Mouse (Mus musculus) erythroblast, embryonic 14.5 days (primary cell): ENCODE measurements around the gene Olfr419. TPM values are rescaled to one million over a fixed set of nuclear protein-coding genes. Genes with fewer than 3 reads are reported as not detected.

Source experiments
- H3K27me3 ChIP-seq: 2 replicates; pipeline ENCODE4 v1.6.1; 2012; ENCODE audit warnings: inconsistent platforms; ENCODE audit not compliant: control insufficient read depth
- H3K36me3 ChIP-seq: 2 replicates; pipeline ENCODE4 v1.6.1; 2012; ENCODE audit warnings: mild to moderate bottlenecking, inconsistent platforms; ENCODE audit not compliant: control insufficient read depth
- H3K4me1 ChIP-seq: 2 replicates; pipeline ENCODE4 v1.6.1; 2012; ENCODE audit warnings: inconsistent platforms; ENCODE audit not compliant: control insufficient read depth
- H3K4me3 ChIP-seq: replicated peaks from 2 replicates; pipeline ENCODE3; 2012; ENCODE audit warnings: moderate library complexity, mild to moderate bottlenecking, inconsistent platforms
- H3K9me3 ChIP-seq: 2 replicates; pipeline ENCODE4 v1.6.1; 2012; ENCODE audit warnings: low read length, inconsistent platforms, mixed read lengths; ENCODE audit not compliant: control insufficient read depth
- GATA1 ChIP-seq: IDR thresholded peaks from 2 replicates; pipeline ENCODE4 v1.6.1; 2012; ENCODE audit warnings: low read length, inconsistent platforms, mixed read lengths
- TAL1 ChIP-seq: IDR thresholded peaks from 3 replicates; pipeline ENCODE4 v1.6.1; 2012; ENCODE audit warnings: low read length, inconsistent platforms, mixed read lengths
- polyA plus RNA-seq: library from polyadenylated mRNA; stranded (reverse); fragments of >175 nt; gene quantifications from 2 replicates; pipeline ENCODE4 v1.2.3, GENCODE M21; 2012

The Olfr419 gene
- not detected in 2 replicates for polyA plus RNA-seq

GRCm38 (mm10) chr1:174251961-174252360 is at the start of gene Olfr419:
Olfr419 (minus strand) TSS chr1:174252061.
- Histone ChIP-seq H3K9me3 (peaks cover 2% of the 10 kb centered on the region), H3K27me3 (no peaks in the 10 kb centered on the region), H3K36me3 (peaks cover 64% of the 10 kb centered on the region), H3K4me3 (no peak within 1 kb of the TSS), H3K4me1 (no peaks in the 10 kb centered on the region)
- TF ChIP-seq GATA1 (no peak), TAL1 (no peak)

GRCm38 (mm10) chr1:174270643-174271042 is 18.8 kb upstream of the Olfr419 start:
- H3K9me3 ChIP-seq: no peaks in the 10 kb centered on the region

GRCm38 (mm10) chr1:174269162-174269561 is 17.3 kb upstream of the Olfr419 start:
- Histone ChIP-seq H3K4me3 (no peak overlapping the region), H3K27me3 (no peaks in the 10 kb centered on the region), H3K36me3 (no peaks in the 10 kb centered on the region), H3K9me3 (no peaks in the 10 kb centered on the region), H3K4me1 (no peaks in the 10 kb centered on the region)
- TF ChIP-seq TAL1 (no peak), GATA1 (no peak)

More at GRCm38 (mm10) chr1:174270643-174271042, 18.8 kb upstream of the Olfr419 start:
- Histone ChIP-seq H3K36me3 (no peaks in the 10 kb centered on the region), H3K4me1 (no peaks in the 10 kb centered on the region), H3K4me3 (no peak overlapping the region), H3K27me3 (no peaks in the 10 kb centered on the region)
- TF ChIP-seq TAL1 (no peak), GATA1 (no peak)

DNA sequence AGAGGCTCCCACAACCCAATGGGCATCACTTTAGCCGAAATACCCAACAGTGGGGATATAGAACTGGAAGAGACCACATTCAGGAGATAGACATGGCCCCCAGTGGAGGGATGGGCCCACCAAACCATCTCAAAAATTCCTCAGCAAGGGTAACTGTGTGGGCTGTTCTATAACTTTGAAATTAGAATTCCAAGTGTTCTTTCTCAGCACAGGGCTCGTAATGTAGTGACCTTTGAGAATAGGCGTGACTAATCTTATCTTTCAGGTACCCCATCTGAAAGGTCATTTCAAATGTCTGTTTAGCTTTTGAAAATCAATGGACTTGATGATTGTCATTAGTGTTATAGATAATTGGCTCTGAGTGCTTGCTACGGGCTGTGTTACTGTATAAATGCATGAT is 16.0 kb upstream of the Olfr419 start:
- no peaks in the 10 kb centered on the region for H3K4me1 ChIP-seq
- H3K27me3 ChIP-seq: no peaks in the 10 kb centered on the region
- no peak for TF ChIP-seq TAL1
- H3K36me3 ChIP-seq: no peaks in the 10 kb centered on the region
- no peaks in the 10 kb centered on the region for H3K9me3 ChIP-seq
- H3K4me3 ChIP-seq: no peak overlapping the region

- Histone ChIP-seq H3K4me3 (no peak overlapping the region), H3K27me3 (no peaks in the 10 kb centered on the region), H3K36me3 (peaks cover 80% of the 10 kb centered on the region), H3K4me1 (no peaks in the 10 kb centered on the region), H3K9me3 (peaks cover 2% of the 10 kb centered on the region)
- TF ChIP-seq TAL1 (no peak), GATA1 (no peak)
These were observed 1.5 kb downstream of the Olfr419 start for GRCm38 (mm10) chr1:174250376-174250775.

DNA sequence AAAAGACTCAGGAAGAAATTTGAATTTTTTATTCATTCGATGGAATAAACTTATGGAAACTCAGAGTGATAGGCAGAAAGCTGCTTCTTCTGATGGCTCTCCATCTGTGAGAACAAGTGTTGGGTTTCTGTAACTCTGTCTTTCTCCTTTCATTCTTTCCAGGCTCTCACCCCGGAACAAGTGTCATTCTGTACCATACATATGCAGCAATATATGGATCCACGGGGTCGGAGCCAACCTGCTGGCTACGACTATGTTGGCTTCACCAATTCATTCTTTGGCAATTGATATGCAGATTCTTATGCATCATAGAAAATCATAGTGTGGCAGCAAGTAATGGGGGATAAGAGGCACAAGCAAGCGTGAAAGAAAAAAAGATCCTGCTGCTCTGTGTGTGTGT is 4.7 kb downstream of the Olfr419 start:
- H3K9me3 ChIP-seq: no peaks in the 10 kb centered on the region
- H3K4me1 ChIP-seq: no peaks in the 10 kb centered on the region
- no peaks in the 10 kb centered on the region for H3K27me3 ChIP-seq
- H3K4me3 ChIP-seq: no peak overlapping the region
- no peak for TF ChIP-seq GATA1
- TF ChIP-seq TAL1: no peak
- peaks cover 100% of the 10 kb centered on the region for H3K36me3 ChIP-seq

DNA sequence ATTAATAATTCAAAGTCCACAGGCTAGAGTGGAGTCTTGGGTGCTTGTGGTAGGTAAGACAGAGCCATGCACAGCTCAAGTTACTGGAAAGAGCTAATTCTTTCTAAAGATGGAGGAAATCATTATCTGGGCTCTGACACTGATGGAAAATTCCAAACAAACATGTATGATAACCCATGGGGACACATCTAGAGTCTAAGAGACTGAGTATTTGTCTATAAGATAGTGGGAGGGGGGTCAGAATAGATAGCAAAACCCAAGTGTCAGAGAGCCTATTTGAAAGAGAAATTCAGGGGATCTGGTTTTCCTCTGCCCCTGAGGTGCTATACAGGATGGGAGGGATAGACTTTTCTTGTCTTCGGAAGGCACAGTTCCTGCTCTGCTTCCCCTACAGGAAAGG is 5.8 kb downstream of the Olfr419 start:
- H3K27me3 ChIP-seq: no peaks in the 10 kb centered on the region
- TF ChIP-seq GATA1: no peak
- TF ChIP-seq TAL1: no peak
- H3K36me3 ChIP-seq: peaks cover 100% of the 10 kb centered on the region
- no peaks in the 10 kb centered on the region for H3K4me1 ChIP-seq
- no peaks in the 10 kb centered on the region for H3K9me3 ChIP-seq
- H3K4me3 ChIP-seq: no peak overlapping the region

DNA sequence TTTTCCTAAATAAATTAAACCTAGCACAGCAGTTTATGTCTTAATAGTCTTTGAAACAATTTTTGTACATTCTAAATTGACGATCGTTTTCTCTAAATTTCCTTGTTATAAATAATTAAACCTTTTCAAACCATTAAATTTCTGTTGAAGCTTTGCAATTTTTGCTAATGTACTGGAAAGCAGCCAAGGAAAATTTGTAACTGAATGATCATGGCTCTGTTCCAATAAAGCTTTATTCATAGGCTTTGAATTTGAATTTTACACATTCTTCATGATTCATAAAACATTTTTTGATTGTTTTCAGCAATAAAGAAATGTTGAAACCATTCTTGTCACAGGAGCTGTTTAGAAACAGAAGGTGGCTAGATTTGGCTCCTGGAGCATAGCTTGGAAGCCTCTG is 7.2 kb downstream of the Olfr419 start:
- no peaks in the 10 kb centered on the region for H3K9me3 ChIP-seq
- H3K36me3 ChIP-seq: peaks cover 99% of the 10 kb centered on the region
- H3K4me3 ChIP-seq: no peak overlapping the region
- TF ChIP-seq GATA1 (no peak), TAL1 (no peak)
- no peaks in the 10 kb centered on the region for H3K4me1 ChIP-seq
- no peaks in the 10 kb centered on the region for H3K27me3 ChIP-seq

GRCm38 (mm10) chr1:174239916-174240315 is 11.9 kb downstream of the Olfr419 start:
- H3K36me3 ChIP-seq: peaks cover 96% of the 10 kb centered on the region
- H3K9me3 ChIP-seq: no peaks in the 10 kb centered on the region
- TF ChIP-seq GATA1: no peak
- TF ChIP-seq TAL1: no peak
- H3K27me3 ChIP-seq: no peaks in the 10 kb centered on the region
- H3K4me1 ChIP-seq: no peaks in the 10 kb centered on the region
- H3K4me3 ChIP-seq: no peak overlapping the region

- Histone ChIP-seq H3K4me3 (no peak overlapping the region), H3K36me3 (peaks cover 91% of the 10 kb centered on the region), H3K4me1 (no peaks in the 10 kb centered on the region), H3K9me3 (no peaks in the 10 kb centered on the region), H3K27me3 (no peaks in the 10 kb centered on the region)
- no peak for TF ChIP-seq GATA1
- no peak for TF ChIP-seq TAL1
These were observed 35.2 kb downstream of the Olfr419 start for GRCm38 (mm10) chr1:174216528-174217204.
